Mouse (Mus musculus): ENCODE results near the gene Triml1. TPM values are rescaled to one million over a fixed set of nuclear protein-coding genes. Genes with fewer than 3 reads are reported as not detected.

The Triml1 gene
- total RNA-seq (2014; fragmentation: Nextera tagmentation): not detected in 2 replicates
- 0.27 TPM in 1 of 2 replicates, not detected in the other for total RNA-seq (2017)
- polyA plus RNA-seq (2012): not detected in 2 replicates

GRCm38 (mm10) chr8:43141386-43141785 is at the start of gene Triml1:
TSS of gene Triml1 (minus strand) at chr8:43141486.
- no peak for DNase-seq (ENCODE audit: low spot score)
- no peaks in the 10 kb centered on the region for H3K36me3 ChIP-seq (replicated peaks)
- no peak for ATAC-seq (ENCODE audit: extremely low read depth, insufficient number of reproducible peaks, low FRiP score, poor library complexity, severe bottlenecking)
- peaks cover 6% of the 10 kb centered on the region for H3K9me3 ChIP-seq (replicated peaks)
- TF ChIP-seq GATA2 (IDR thresholded peaks at IDR 0.05; ENCODE audit: borderline replicate concordance, low read depth, low read length) (no peak), TAL1 (conservative IDR thresholded peaks at IDR 0.05; ENCODE audit: low read depth, low read length) (no peak)
- H3K4me1 ChIP-seq (ENCODE audit: insufficient read depth, low read depth, low read length): no peaks in the 10 kb centered on the region
- H3K4me3 ChIP-seq (ENCODE audit: low read depth, low read length): no peak within 1 kb of the TSS
- H3K27me3 ChIP-seq (ENCODE audit: insufficient read depth, low read length): no peaks in the 10 kb centered on the region

DNA sequence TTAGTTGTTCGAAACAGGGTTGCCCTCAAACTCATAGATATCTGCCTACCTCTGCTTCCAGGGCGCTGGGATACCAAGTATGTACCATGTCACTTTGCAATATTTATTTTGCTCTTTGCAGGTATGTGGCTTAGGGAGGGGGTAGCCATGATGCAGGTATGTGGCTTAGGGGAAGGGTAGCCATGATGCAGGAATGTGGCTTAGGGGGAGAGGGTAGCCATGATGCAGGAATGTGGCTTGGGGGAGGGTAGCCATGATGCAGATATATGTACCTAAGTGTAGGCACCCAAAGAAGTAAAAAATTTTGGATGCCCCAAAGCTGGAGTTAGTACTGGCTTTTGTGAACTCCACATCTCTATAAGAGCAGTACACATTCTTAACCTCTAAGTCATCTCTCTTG is 41.0 kb upstream of the Triml1 start:
- Histone ChIP-seq H3K27me3 (ENCODE audit: insufficient read depth, low read length) (no peaks in the 10 kb centered on the region), H3K36me3 (replicated peaks) (no peaks in the 10 kb centered on the region), H3K9me3 (replicated peaks) (peaks cover 12% of the 10 kb centered on the region), H3K4me1 (ENCODE audit: insufficient read depth, low read depth, low read length) (no peaks in the 10 kb centered on the region), H3K4me3 (ENCODE audit: low read depth, low read length) (no peak overlapping the region)
- TF ChIP-seq CTCF (IDR thresholded peaks at IDR 0.05; ENCODE audit: low read depth, low read length): no peak
- TF ChIP-seq GATA2 (IDR thresholded peaks at IDR 0.05; ENCODE audit: borderline replicate concordance, low read depth, low read length): no peak
- TF ChIP-seq TAL1 (conservative IDR thresholded peaks at IDR 0.05; ENCODE audit: low read depth, low read length): no peak
- no peak for DNase-seq (ENCODE audit: low spot score)
- no peak for ATAC-seq (ENCODE audit: extremely low read depth, insufficient number of reproducible peaks, low FRiP score, poor library complexity, severe bottlenecking)

- DNase-seq (ENCODE audit: low spot score): no peak
These were observed 38.9 kb upstream of the Triml1 start, which contains the start of gene Triml2 for GRCm38 (mm10) chr8:43180054-43180690. TSS of gene Triml2 (plus strand) at chr8:43180541.

GRCm38 (mm10) chr8:43179189-43179588 is 37.9 kb upstream of the Triml1 start:
- H3K9me3 ChIP-seq (replicated peaks): peaks cover 12% of the 10 kb centered on the region
- no peaks in the 10 kb centered on the region for H3K36me3 ChIP-seq (replicated peaks)
- ATAC-seq (ENCODE audit: extremely low read depth, insufficient number of reproducible peaks, low FRiP score, poor library complexity, severe bottlenecking) (no peak), DNase-seq (ENCODE audit: low spot score) (no peak)
- H3K27me3 ChIP-seq (ENCODE audit: insufficient read depth, low read length): no peaks in the 10 kb centered on the region
- no peaks in the 10 kb centered on the region for H3K4me1 ChIP-seq (ENCODE audit: insufficient read depth, low read depth, low read length)
- no peak overlapping the region for H3K4me3 ChIP-seq (ENCODE audit: low read depth, low read length)
- TF ChIP-seq TAL1 (conservative IDR thresholded peaks at IDR 0.05; ENCODE audit: low read depth, low read length) (no peak), POLR2AphosphoS5 (IDR thresholded peaks at IDR 0.05; ENCODE audit: insufficient replicate concordance, low read depth, low read length) (no peak), CTCF (IDR thresholded peaks at IDR 0.05; ENCODE audit: low read depth, low read length) (no peak), GATA2 (IDR thresholded peaks at IDR 0.05; ENCODE audit: borderline replicate concordance, low read depth, low read length) (no peak), GATA1 (IDR thresholded peaks at IDR 0.05; ENCODE audit: borderline replicate concordance, low read length) (no peak)

More at GRCm38 (mm10) chr8:43180054-43180690, 38.9 kb upstream of the Triml1 start, which contains the start of gene Triml2:
- Histone ChIP-seq H3K36me3 (replicated peaks) (no peaks in the 10 kb centered on the region), H3K4me1 (ENCODE audit: insufficient read depth, low read depth, low read length) (no peaks in the 10 kb centered on the region), H3K9me3 (replicated peaks) (peaks cover 12% of the 10 kb centered on the region), H3K27me3 (ENCODE audit: insufficient read depth, low read length) (no peaks in the 10 kb centered on the region), H3K4me3 (ENCODE audit: low read depth, low read length) (no peak within 1 kb of the TSS)
- ATAC-seq (ENCODE audit: extremely low read depth, insufficient number of reproducible peaks, low FRiP score, poor library complexity, severe bottlenecking): no peak
- TF ChIP-seq TAL1 (conservative IDR thresholded peaks at IDR 0.05; ENCODE audit: low read depth, low read length) (no peak), POLR2AphosphoS5 (IDR thresholded peaks at IDR 0.05; ENCODE audit: insufficient replicate concordance, low read depth, low read length) (no peak), CTCF (IDR thresholded peaks at IDR 0.05; ENCODE audit: low read depth, low read length) (no peak), GATA1 (IDR thresholded peaks at IDR 0.05; ENCODE audit: borderline replicate concordance, low read length) (no peak), GATA2 (IDR thresholded peaks at IDR 0.05; ENCODE audit: borderline replicate concordance, low read depth, low read length) (no peak)

- no peak for ATAC-seq (ENCODE audit: extremely low read depth, insufficient number of reproducible peaks, low FRiP score, poor library complexity, severe bottlenecking)
- H3K9me3 ChIP-seq (replicated peaks): peaks cover 8% of the 10 kb centered on the region
- no peak for DNase-seq (ENCODE audit: low spot score)
- no peaks in the 10 kb centered on the region for H3K4me1 ChIP-seq (ENCODE audit: insufficient read depth, low read depth, low read length)
- H3K36me3 ChIP-seq (replicated peaks): no peaks in the 10 kb centered on the region
- TF ChIP-seq GATA1 (IDR thresholded peaks at IDR 0.05; ENCODE audit: borderline replicate concordance, low read length) (no peak), CTCF (IDR thresholded peaks at IDR 0.05; ENCODE audit: low read depth, low read length) (no peak), POLR2AphosphoS5 (IDR thresholded peaks at IDR 0.05; ENCODE audit: insufficient replicate concordance, low read depth, low read length) (no peak), GATA2 (IDR thresholded peaks at IDR 0.05; ENCODE audit: borderline replicate concordance, low read depth, low read length) (no peak), TAL1 (conservative IDR thresholded peaks at IDR 0.05; ENCODE audit: low read depth, low read length) (no peak)
- H3K4me3 ChIP-seq (ENCODE audit: low read depth, low read length): no peak overlapping the region
- H3K27me3 ChIP-seq (ENCODE audit: insufficient read depth, low read length): no peaks in the 10 kb centered on the region
These were observed 37.0 kb upstream of the Triml1 start for GRCm38 (mm10) chr8:43178263-43178662.

- ATAC-seq (ENCODE audit: extremely low read depth, insufficient number of reproducible peaks, low FRiP score, poor library complexity, severe bottlenecking): no peak
- Histone ChIP-seq H3K27me3 (ENCODE audit: insufficient read depth, low read length) (no peaks in the 10 kb centered on the region), H3K4me3 (ENCODE audit: low read depth, low read length) (no peak overlapping the region), H3K9me3 (replicated peaks) (no peaks in the 10 kb centered on the region), H3K4me1 (ENCODE audit: insufficient read depth, low read depth, low read length) (no peaks in the 10 kb centered on the region), H3K36me3 (replicated peaks) (no peaks in the 10 kb centered on the region)
- DNase-seq (ENCODE audit: low spot score): no peak
- TF ChIP-seq TAL1 (conservative IDR thresholded peaks at IDR 0.05; ENCODE audit: low read depth, low read length) (no peak), GATA1 (IDR thresholded peaks at IDR 0.05; ENCODE audit: borderline replicate concordance, low read length) (no peak)
These were observed 35.6 kb upstream of the Triml1 start for GRCm38 (mm10) chr8:43176766-43177486.

Data from G1E (cell line).